Mouse (Mus musculus): ENCODE data around the gene Mrpl35.

Mrpl35 gene

GRCm38 (mm10) chr6:71799391-71799790 is 27.4 kb downstream of the Mrpl35 start:
- no peak for DNase-seq (ENCODE audit: low spot score)

DNA sequence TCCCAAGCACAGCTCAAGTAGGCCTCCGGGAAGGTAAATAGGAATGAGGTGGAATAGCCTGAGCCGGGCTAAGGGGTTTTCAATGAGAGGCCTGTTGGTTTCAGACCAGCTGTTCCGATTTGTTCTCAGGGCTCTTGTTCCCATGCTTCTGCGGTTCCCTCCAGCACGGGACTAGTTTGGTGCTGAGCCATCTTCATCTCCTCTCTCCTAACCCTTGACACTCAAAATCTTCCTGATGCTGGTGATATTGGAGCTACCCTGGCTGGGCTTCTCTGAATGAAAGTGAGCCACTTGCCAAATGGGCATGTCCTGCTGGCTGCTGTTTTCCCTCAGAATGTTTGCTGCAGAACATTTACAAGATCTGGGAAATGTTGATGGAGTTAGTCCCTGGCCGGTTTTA is 35.0 kb downstream of the Mrpl35 start:
- DNase-seq (ENCODE audit: low spot score): no peak

GRCm38 (mm10) chr6:71788348-71788747 is 38.4 kb downstream of the Mrpl35 start:
- no peak for DNase-seq (ENCODE audit: low spot score)

GRCm38 (mm10) chr6:71783165-71783564 is 43.6 kb downstream of the Mrpl35 start:
- no peak for DNase-seq (ENCODE audit: low spot score)

DNA sequence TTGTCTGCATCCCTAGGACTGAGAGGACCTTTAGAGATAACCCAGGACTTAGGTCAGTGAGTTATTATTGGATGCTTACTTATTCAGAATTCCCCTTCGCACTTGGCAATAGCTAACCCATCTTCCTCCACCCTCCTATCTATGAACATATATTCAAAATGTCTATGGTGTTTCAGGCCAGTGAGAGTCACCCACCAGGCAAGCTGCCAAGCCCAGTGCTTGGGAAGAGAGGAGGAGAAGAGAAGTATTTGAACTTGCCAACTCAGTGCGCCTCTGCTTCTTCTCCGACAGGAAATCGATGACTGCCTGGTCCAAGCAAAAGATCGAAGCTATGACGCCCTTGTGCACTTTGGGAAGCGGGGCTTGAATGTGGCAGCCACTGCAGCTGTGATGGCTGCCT is 46.3 kb downstream of the Mrpl35 start:
- no peak for DNase-seq (ENCODE audit: low spot score)

DNA sequence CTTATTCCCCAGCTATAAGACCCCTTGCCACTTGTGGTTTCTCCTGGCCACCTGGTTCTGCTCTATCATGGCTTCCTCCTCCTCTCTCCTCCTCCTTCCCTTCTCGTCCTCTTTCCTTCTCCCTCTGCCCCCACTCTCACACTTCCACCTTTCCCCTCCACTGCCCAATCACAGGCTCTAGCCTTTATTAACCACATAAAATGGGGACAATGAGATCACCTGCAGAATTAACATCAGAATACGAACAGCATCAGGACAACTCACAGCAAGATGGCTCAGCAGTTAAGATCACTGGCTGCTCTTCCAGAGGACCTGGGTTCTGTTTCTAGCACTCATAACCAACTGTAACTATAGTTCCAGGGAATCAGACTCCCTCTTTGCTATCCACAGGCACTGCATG is 46.9 kb downstream of the Mrpl35 start:
- DNase-seq (ENCODE audit: low spot score): no peak

DNA sequence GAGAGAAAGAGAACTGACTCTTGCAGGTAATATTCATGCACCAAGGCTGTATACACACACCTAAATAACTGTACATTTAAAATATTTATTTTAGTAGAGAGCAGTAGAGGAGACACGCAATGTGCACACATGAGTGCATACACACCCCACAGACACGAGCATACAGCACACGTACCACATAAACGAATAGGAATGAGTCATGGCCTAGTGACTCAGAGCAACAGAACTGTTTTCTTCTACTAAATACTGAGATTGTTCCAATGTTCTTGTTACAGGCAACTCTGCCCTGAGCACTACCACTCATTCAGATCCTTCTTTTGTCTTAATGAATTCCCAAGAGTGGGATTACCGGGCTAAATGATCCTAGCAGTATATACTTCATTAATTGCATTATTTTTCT is 48.8 kb downstream of the Mrpl35 start:
- DNase-seq (ENCODE audit: low spot score): no peak

DNA sequence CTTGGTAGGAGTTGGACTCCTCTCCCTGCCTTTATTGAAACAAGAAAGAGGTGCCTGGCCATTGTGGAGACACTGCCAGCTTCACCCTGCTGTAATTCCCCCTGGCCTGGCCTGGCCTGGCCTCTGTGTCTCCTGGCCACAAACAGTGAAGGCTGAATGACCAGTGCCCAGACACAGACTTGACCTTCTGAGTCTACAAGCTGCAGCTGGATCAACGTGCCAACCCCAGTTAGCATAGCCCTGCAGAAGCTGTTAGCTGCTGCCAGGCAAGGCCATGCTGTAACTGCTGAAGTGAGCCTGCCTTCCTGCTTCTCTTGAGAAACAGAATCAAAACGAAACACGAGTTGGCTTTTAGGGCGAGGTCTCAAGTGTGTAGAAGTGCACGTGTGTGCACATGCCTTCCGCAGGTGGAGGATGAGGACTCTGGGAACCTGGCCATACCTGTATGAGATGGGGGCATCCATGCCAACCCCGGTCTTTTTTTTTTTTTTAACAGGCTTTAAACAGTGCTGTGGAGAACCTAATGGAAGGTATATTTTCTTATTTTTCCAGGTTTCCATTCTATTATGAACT is 54.0 kb downstream of the Mrpl35 start:
- DNase-seq (ENCODE audit: low spot score): no peak

DNA sequence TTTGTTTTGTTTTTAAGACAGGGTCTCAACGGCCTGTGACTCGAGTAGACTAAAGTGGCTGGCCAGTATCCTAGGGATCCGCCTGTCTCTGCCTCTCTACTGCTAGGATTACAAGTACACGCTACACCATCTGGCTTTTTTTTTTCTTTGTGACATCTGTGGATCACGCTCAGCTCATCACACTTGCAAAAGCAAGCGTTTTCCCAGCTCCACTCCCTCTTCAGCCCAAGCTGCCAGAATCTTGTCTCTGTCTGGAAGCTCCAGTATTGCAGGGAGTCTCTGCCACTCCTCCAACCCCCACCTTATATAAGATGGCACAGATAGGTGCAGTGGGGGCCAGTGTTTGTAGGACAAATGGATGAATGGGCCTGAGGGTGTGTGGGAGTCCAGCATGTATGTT is 54.6 kb downstream of the Mrpl35 start:
- no peak for DNase-seq (ENCODE audit: low spot score)

GRCm38 (mm10) chr6:71771282-71771681 is 55.5 kb downstream of the Mrpl35 start:
- DNase-seq (ENCODE audit: low spot score): no peak

GRCm38 (mm10) chr6:71770856-71771255 is 55.9 kb downstream of the Mrpl35 start:
- DNase-seq (ENCODE audit: low spot score): no peak

- DNase-seq (ENCODE audit: low spot score): no peak
Observed at GRCm38 (mm10) chr6:71769901-71770690, 56.7 kb downstream of the Mrpl35 start.

- DNase-seq (ENCODE audit: low spot score): no peak
Observed at GRCm38 (mm10) chr6:71767761-71768160, 59.0 kb downstream of the Mrpl35 start.
